8 mouse cellular contexts compared by ENCODE assay signal in genomic region chr7:27838323-27839249, GRCm38 (mm10). TPM values are rescaled to one million over a fixed set of nuclear protein-coding genes. Genes with fewer than 3 reads are reported as not detected.
A peak's percentile ranks its signal among the peaks of the same experiment; 100 is the strongest.
DNase-seq lines count a peak whose midpoint lies in the region; ATAC-seq and TF ChIP-seq lines count a peak whose summit lies in the region.

Zfp59 (plus strand) TSS chr7:27838607.

- H3K27me3 ChIP-seq in heart, embryonic 11.5 days (ENCODE audit: control insufficient read depth, insufficient read depth, low read length): no peaks in the 10 kb centered on the region
- no peaks in the 10 kb centered on the region for H3K27me3 ChIP-seq in kidney, embryonic 16.5 days (ENCODE audit: insufficient read depth, low read length)
- H3K27me3 ChIP-seq in liver, adult 2 months (ENCODE audit: control insufficient read depth, insufficient read depth, low read length): no peaks in the 10 kb centered on the region
- no peaks in the 10 kb centered on the region for H3K27me3 ChIP-seq in myocyte (ENCODE audit: control insufficient read depth, insufficient read depth, insufficient read length)
- H3K27me3 ChIP-seq in splenic B cell, adult 2 months (ENCODE audit: control insufficient read depth, insufficient read depth, low read length, poor library complexity, severe bottlenecking): no peaks in the 10 kb centered on the region

- 4% methylated on average over 34 of the region's 34 CpGs for WGBS in heart, embryonic 11.5 days (ENCODE audit: insufficient replicate concordance)
- 2% methylated on average over 34 of the region's 34 CpGs for WGBS in kidney, embryonic 16.5 days
- 3% methylated on average over 34 of the region's 34 CpGs for WGBS in liver, adult 2 months

- peak; percentile 93 for ATAC-seq in erythroblast, adult 5-6 weeks (replicated peaks; ENCODE audit: low FRiP score, poor library complexity, severe bottlenecking)
- peak; percentile 94 for ATAC-seq in heart, embryonic 11.5 days (replicated peaks; ENCODE audit: insufficient number of reproducible peaks, low FRiP score, low TSS enrichment)
- peak; percentile 99 for ATAC-seq in kidney, embryonic 16.5 days (ENCODE audit: low FRiP score, low TSS enrichment)

- H3K4me3 ChIP-seq in heart, embryonic 11.5 days (ENCODE audit: low read depth, low read length): peak within 1 kb of the TSS; percentile 59
- peak within 1 kb of the TSS; percentile 58 for H3K4me3 ChIP-seq in kidney, embryonic 16.5 days (ENCODE audit: low read length)
- H3K4me3 ChIP-seq in liver, adult 2 months (ENCODE audit: insufficient read depth, low read depth, low read length): peak within 1 kb of the TSS; percentile 64
- H3K4me3 ChIP-seq in myocyte: peak within 1 kb of the TSS; percentile 62

- H3K4me1 ChIP-seq in heart, embryonic 11.5 days (ENCODE audit: control insufficient read depth, insufficient read depth, low read length): no peaks in the 10 kb centered on the region; the same call in 1 of the 2 replicates
- H3K4me1 ChIP-seq in kidney, embryonic 16.5 days (ENCODE audit: insufficient read depth, low read length): 0 out of 2 replicates have a peak, but pooled peaks cover 3% of the 10 kb centered on the region
- 0 out of 2 replicates have a peak, but pooled peaks cover 1% of the 10 kb centered on the region for H3K4me1 ChIP-seq in liver, adult 2 months (ENCODE audit: control insufficient read depth, insufficient read depth, low read length)

- TF ChIP-seq CTCF in liver, adult 2 months (IDR thresholded peaks at IDR 0.05; ENCODE audit: low read depth, low read length): no peak

- H3K79me2 ChIP-seq in liver, adult 2 months (ENCODE audit: control insufficient read depth, insufficient read depth, low read length): no peaks in the 10 kb centered on the region
- H3K79me2 ChIP-seq in myocyte (ENCODE audit: control insufficient read depth, insufficient read depth): no peaks in the 10 kb centered on the region

- H3ac ChIP-seq in myocyte (ENCODE audit: control insufficient read depth, insufficient read length): peak within 1 kb of the TSS; percentile 64

- H3K4me2 ChIP-seq in heart, embryonic 11.5 days: peak within 1 kb of the TSS; percentile 75
- H3K4me2 ChIP-seq in kidney, embryonic 16.5 days (replicated peaks; ENCODE audit: low read depth, low read length): peak within 1 kb of the TSS; percentile 56
- peak within 1 kb of the TSS; percentile 92 for H3K4me2 ChIP-seq in myocyte (ENCODE audit: low read depth)

- H3K9me3 ChIP-seq in heart, embryonic 11.5 days (replicated peaks; ENCODE audit: control insufficient read depth, low read length): no peaks in the 10 kb centered on the region
- H3K9me3 ChIP-seq in kidney, embryonic 16.5 days (ENCODE audit: low read length): no peaks in the 10 kb centered on the region

- TF ChIP-seq POLR2A in liver, adult 2 months (IDR thresholded peaks at IDR 0.05; ENCODE audit: extremely low read depth, insufficient read depth, low read length): no peak
- peak; percentile 49 for TF ChIP-seq POLR2A in myocyte (IDR thresholded peaks at IDR 0.05; ENCODE audit: insufficient read length, low read depth)

- peak within 1 kb of the TSS; percentile 75 for H3K27ac ChIP-seq in heart, embryonic 11.5 days (ENCODE audit: low read depth, low read length)
- peak within 1 kb of the TSS; percentile 75 for H3K27ac ChIP-seq in kidney, embryonic 16.5 days (ENCODE audit: low read length)
- H3K27ac ChIP-seq in liver, adult 2 months (replicated peaks; ENCODE audit: insufficient read depth, low read depth, low read length): no peak within 1 kb of the TSS

- DNase-seq in B cell, adult 2 months: peak; percentile 80
- peak; percentile 95 for DNase-seq in brain, adult 2 months (ENCODE audit: low read depth, low spot score)
- DNase-seq in liver, adult 2 months (ENCODE audit: extremely low read depth, low read depth, low spot score): peak; percentile 80
- peak; percentile 77 for DNase-seq in splenic B cell, adult 2 months (ENCODE audit: low read depth, low spot score)

- H3K9ac ChIP-seq in heart, embryonic 11.5 days (ENCODE audit: low read depth, low read length): peak within 1 kb of the TSS; percentile 78
- peak within 1 kb of the TSS; percentile 65 for H3K9ac ChIP-seq in kidney, embryonic 16.5 days (replicated peaks; ENCODE audit: low read length)
- peak within 1 kb of the TSS; percentile 73 for H3K9ac ChIP-seq in liver, adult 2 months (ENCODE audit: low read depth, low read length)

- no peaks in the 10 kb centered on the region for H3K36me3 ChIP-seq in heart, embryonic 11.5 days (ENCODE audit: control insufficient read depth, insufficient read depth, low read length)
- H3K36me3 ChIP-seq in kidney, embryonic 16.5 days (ENCODE audit: insufficient read depth, low read length): 0 out of 2 replicates have a peak, but pooled peaks cover 1% of the 10 kb centered on the region
- no peaks in the 10 kb centered on the region for H3K36me3 ChIP-seq in liver, adult 2 months (ENCODE audit: control insufficient read depth, insufficient read depth, low read length)
- no peaks in the 10 kb centered on the region for H3K36me3 ChIP-seq in myocyte (ENCODE audit: control insufficient read depth, insufficient read depth)
- H3K36me3 ChIP-seq in splenic B cell, adult 2 months (ENCODE audit: control insufficient read depth, insufficient read depth, low read length, poor library complexity, severe bottlenecking): 0 out of 2 replicates have a peak, but pooled peaks cover under 1% of the 10 kb centered on the region

TF ChIP-seq in myocyte, 11 proteins besides CTCF, POLR2A, EP300 and RAD21:
- TF ChIP-seq TCF3 (IDR thresholded peaks at IDR 0.05; ENCODE audit: insufficient read length, low read depth) (no peak), USF1 (IDR thresholded peaks at IDR 0.05; ENCODE audit: low read depth) (peak; percentile 89), REST (IDR thresholded peaks at IDR 0.05; ENCODE audit: insufficient read depth, insufficient read length) (no peak)

RNA-seq across cellular contexts. Expression of gene Zfp59, which starts in this region (rescaled TPM):
- 0.63 and 1.9 TPM in 2 replicates for total RNA-seq in erythroblast, adult 5-6 weeks (2015; ENCODE audit: low replicate concordance)
- 2.0 and 2.4 TPM in 2 replicates for total RNA-seq in erythroblast, adult 5-6 weeks (2017; ENCODE audit: low replicate concordance)
- 5.5 and 6.5 TPM in 2 replicates for polyA plus RNA-seq in heart, embryonic 11.5 days (2014; fragmentation: Nextera tagmentation; extraction: Ambion mirVana)
- polyA plus RNA-seq in kidney, embryonic 16.5 days (2015; fragmentation: Nextera tagmentation; extraction: Ambion mirVana): 9.1 and 9.6 TPM in 2 replicates
- total RNA-seq in liver, adult 2 months (2014; rRNA removed): 2.5 TPM in 2 replicates
- 0.27 and 0.31 TPM in 2 replicates for polyA plus RNA-seq in liver, adult 2 months (2012; rRNA removed)
- polyA plus RNA-seq in myocyte (2012; fragmentation: generic; extraction: Trizol): 1.2 TPM
